Mouse (Mus musculus) neural tube, embryonic 15.5 days (tissue): Measurements from ENCODE around the gene Vmn1r66. TPM values are rescaled to one million over a fixed set of nuclear protein-coding genes. Genes with fewer than 3 reads are reported as not detected.
"Not testable (repeated sequence)": the region's sequence is repeated elsewhere in the genome, so short reads cannot be mapped to it uniquely, and the experiment has no call there.

ENCODE experiments used
- ATAC-seq: fragments of 200-750 bp; cut with Nextera tagmentation; 2 replicates; pipeline ENCODE4 v1.8.0; 2017; ENCODE audit warnings: mild to moderate bottlenecking, moderate TSS enrichment, moderate library complexity; ENCODE audit not compliant: low FRiP score
- H3K27ac ChIP-seq: fragments of 300-500 bp; sonication (generic); replicated peaks from 2 replicates; pipeline ENCODE4 v1.5.1; 2015; ENCODE audit warnings: mild to moderate bottlenecking, inconsistent platforms
- H3K27me3 ChIP-seq: fragments of 300-500 bp; sonication (generic); replicated peaks from 2 replicates; pipeline ENCODE4 v1.6.1; 2015; ENCODE audit warnings: inconsistent platforms
- H3K36me3 ChIP-seq: fragments of 300-500 bp; sonication (generic); 2 replicates; pipeline ENCODE4 v1.6.1; 2015; ENCODE audit warnings: inconsistent platforms
- H3K4me1 ChIP-seq: fragments of 300-500 bp; sonication (generic); 2 replicates; pipeline ENCODE4 v1.6.1; 2015; ENCODE audit warnings: inconsistent platforms
- H3K4me2 ChIP-seq: fragments of 300-500 bp; sonication (generic); 2 replicates; pipeline ENCODE4 v1.6.1; 2015; ENCODE audit warnings: inconsistent platforms, mild to moderate bottlenecking, moderate library complexity
- H3K4me3 ChIP-seq: fragments of 300-500 bp; sonication (generic); replicated peaks from 2 replicates; pipeline ENCODE4 v1.5.1; 2015; ENCODE audit warnings: mild to moderate bottlenecking, inconsistent platforms
- H3K9ac ChIP-seq: fragments of 300-500 bp; sonication (generic); replicated peaks from 2 replicates; pipeline ENCODE4 v1.6.1; 2015; ENCODE audit warnings: mild to moderate bottlenecking, inconsistent platforms
- H3K9me3 ChIP-seq: fragments of 300-500 bp; sonication (generic); replicated peaks from 2 replicates; pipeline ENCODE4 v1.6.1; 2016; ENCODE audit warnings: inconsistent platforms
- WGBS: fragments of 180-500 bp; shearing (Covaris S2); methylation state at CpG from one replicate; pipeline ENCODE4 v1.1.7; 2015; ENCODE audit warnings: mixed read lengths; 5-methylcytosine and 5-hydroxymethylcytosine counted together
- polyA plus RNA-seq: library from polyadenylated mRNA; unstranded; fragments of >200 nt; fragmentation: Nextera tagmentation; extraction: Ambion mirVana; gene quantifications from 2 replicates; pipeline ENCODE4 v1.2.1, GENCODE M21; 2015

Gene Vmn1r66
- polyA plus RNA-seq, result not detected in 2 replicates

DNA sequence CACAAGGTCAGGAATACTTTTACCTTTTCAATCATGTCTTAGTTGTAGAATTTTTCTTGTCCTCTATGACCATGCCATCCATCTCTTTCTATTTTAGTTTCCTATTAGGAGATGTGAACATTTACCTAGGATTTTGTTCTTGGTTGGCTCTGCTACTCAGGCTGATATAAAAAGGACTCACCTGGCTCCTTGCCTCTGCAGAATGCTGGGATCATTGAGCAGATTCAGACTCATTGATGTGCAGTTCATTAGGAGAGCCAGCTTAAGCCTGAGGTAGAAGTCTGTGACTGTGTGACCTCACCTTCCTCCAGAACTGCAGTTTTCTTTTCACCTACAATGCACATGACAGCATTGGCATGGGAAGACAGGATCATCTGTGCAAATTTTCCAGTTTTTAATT, at the start of gene Vmn1r66:
Gene Vmn1r66, minus strand, starts transcription at position 101 of the 400 bp plus-strand sequence.
- Histone ChIP-seq H3K27me3 (no peaks in the 10 kb centered on the region), H3K4me3 (no peak within 1 kb of the TSS), H3K9ac (no peak within 1 kb of the TSS), H3K27ac (no peak within 1 kb of the TSS), H3K4me2 (no peak within 1 kb of the TSS), H3K9me3 (0 out of 2 replicates have a peak, but pooled peaks cover 5% of the 10 kb centered on the region), H3K36me3 (no peaks in the 10 kb centered on the region), H3K4me1 (no peaks in the 10 kb centered on the region)
- ATAC-seq, result no peak

DNA sequence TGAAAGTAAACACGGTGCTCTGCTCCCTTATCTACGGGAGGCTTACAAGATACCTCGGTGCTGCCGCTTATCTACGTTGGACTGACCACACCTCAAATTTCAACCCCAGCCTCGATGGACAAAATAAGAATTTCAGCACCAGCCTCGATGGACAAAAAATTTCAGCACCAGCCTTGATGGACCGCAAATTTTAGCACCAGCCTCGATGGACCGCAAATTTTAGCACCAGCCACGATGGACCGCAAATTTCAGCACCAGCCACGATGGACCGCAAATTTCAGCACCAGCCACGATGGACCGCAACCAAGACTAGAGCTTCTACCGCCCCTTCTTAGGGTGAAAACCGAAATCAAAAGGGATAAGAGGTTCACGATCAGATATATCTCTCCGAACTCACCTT, 47.7 kb upstream of the Vmn1r66 start:
- H3K36me3 ChIP-seq, ATAC-seq, H3K27me3 ChIP-seq, H3K4me1 ChIP-seq, H3K27ac ChIP-seq, H3K4me3 ChIP-seq, H3K9ac ChIP-seq, H3K4me2 ChIP-seq: not testable (repeated sequence)
- 81% methylated on average over 20 of the region's 20 CpGs for WGBS
- H3K9me3 ChIP-seq, result peaks cover 33% of the 10 kb centered on the region; the same call in 1 of the 2 replicates

DNA sequence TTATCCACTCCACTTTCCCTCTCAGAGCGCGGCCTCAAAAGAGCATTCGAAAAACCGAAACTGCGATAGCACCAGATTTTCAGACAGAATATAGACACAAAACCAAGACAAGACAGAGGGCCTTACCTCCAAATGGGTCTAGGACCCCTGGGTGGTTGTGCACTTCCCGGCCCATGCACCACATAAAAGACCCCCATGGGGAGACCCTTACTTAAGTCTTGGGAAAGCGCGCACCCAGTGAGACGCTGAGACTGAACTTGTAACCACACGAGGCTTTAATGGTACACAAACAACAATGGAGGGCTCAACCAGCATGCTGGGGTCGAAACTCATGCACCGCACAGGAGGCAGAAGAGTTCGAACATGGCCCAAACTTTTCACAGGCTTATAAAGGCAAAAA, 25.7 kb downstream of the Vmn1r66 start:
- Histone ChIP-seq H3K9me3 (peaks cover 33% of the 10 kb centered on the region), H3K4me2 (no peak overlapping the region), H3K9ac (no peak overlapping the region), H3K36me3 (no peaks in the 10 kb centered on the region), H3K4me3 (no peak overlapping the region), H3K4me1 (no peaks in the 10 kb centered on the region), H3K27ac (no peak overlapping the region), H3K27me3 (no peaks in the 10 kb centered on the region)
- 94% methylated on average over 13 of the region's 13 CpGs for WGBS
- ATAC-seq, result no peak

DNA sequence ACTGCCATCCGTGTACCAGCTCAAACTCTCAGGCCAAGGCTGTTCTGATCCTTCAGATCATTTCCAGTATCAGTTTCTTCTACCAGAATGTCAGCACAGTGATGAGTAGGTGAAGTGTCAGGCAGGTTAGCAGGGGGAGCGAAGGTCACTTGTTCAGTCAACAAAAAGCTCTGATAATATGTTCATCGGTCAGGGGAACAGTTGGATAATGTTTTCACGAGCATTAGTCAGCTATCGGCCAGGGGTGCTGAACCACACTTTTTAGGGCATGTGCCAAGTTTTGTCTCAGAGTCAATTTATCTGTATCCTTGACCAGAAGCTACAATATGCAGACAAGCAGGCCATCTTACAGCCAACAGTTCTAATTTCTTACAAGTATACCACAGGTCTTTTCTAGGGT, 28.7 kb downstream of the Vmn1r66 start:
- Histone ChIP-seq H3K36me3 (no peaks in the 10 kb centered on the region), H3K9ac (no peak overlapping the region), H3K4me2 (no peak overlapping the region), H3K9me3 (peaks cover 32% of the 10 kb centered on the region), H3K4me1 (no peaks in the 10 kb centered on the region), H3K4me3 (no peak overlapping the region), H3K27me3 (no peaks in the 10 kb centered on the region), H3K27ac (no peak overlapping the region)
- 83% methylated on average over 5 of the region's 5 CpGs for WGBS
- no peak for ATAC-seq

Other genes starting within 250 kb of the Vmn1r66 start
- gene Vmn2r50, start 224.7 kb downstream of the Vmn1r66 start, polyA plus RNA-seq, result not detected in 2 replicates
- gene Vmn2r51, start 172.3 kb downstream of the Vmn1r66 start, polyA plus RNA-seq, result not detected in 2 replicates
- not detected in 2 replicates for gene Vmn2r52, start 101.4 kb downstream of the Vmn1r66 start, polyA plus RNA-seq
- gene Vmn1r67, start 165.3 kb upstream of the Vmn1r66 start, polyA plus RNA-seq, result not detected in 2 replicates
- 23.7 and 28.4 TPM in 2 replicates for gene Zik1, start 217.4 kb upstream of the Vmn1r66 start, polyA plus RNA-seq